Mouse (Mus musculus): Measurements from ENCODE around the gene Frg2f1. TPM values are rescaled to one million over a fixed set of nuclear protein-coding genes. Genes with fewer than 3 reads are reported as not detected.

Frg2f1 gene
- 5.9 TPM for polyA plus RNA-seq (2014; fragmentation: Illumina TruSeq; extraction: RNeasy Lipid Tissue Mini Kit (QIAGEN cat#74804); ENCODE audit: low read depth, low replicate concordance)

GRCm38 (mm10) chr4:119539031-119539824 lies at the start of gene Frg2f1:
Gene Frg2f1 (minus strand): TSS chr4:119539529.

GRCm38 (mm10) chr4:119536615-119537014 lies 2.7 kb downstream of the Frg2f1 start, which contains the start of gene Foxj3:
Gene Foxj3 (plus strand): TSS chr4:119537004.

GRCm38 (mm10) chr4:119492291-119492932 lies 46.9 kb downstream of the Frg2f1 start, which contains the start of gene Rimkla:
Gene Rimkla (minus strand): TSS chr4:119492628.

Other genes with a start within 250 kb of the Frg2f1 start
- 947 TPM for gene Ybx1, start 244.9 kb downstream of the Frg2f1 start, polyA plus RNA-seq (2014; fragmentation: Illumina TruSeq; extraction: RNeasy Lipid Tissue Mini Kit (QIAGEN cat#74804); ENCODE audit: low read depth, low replicate concordance)
- gene Ppih, start 219.0 kb downstream of the Frg2f1 start, polyA plus RNA-seq (2014; fragmentation: Illumina TruSeq; extraction: RNeasy Lipid Tissue Mini Kit (QIAGEN cat#74804); ENCODE audit: low read depth, low replicate concordance), result 13.4 TPM
- gene Ccdc30, start 124.0 kb downstream of the Frg2f1 start, polyA plus RNA-seq (2014; fragmentation: Illumina TruSeq; extraction: RNeasy Lipid Tissue Mini Kit (QIAGEN cat#74804); ENCODE audit: low read depth, low replicate concordance), result not detected
- 9.9 TPM for gene Ppcs, start 117.1 kb downstream of the Frg2f1 start, polyA plus RNA-seq (2014; fragmentation: Illumina TruSeq; extraction: RNeasy Lipid Tissue Mini Kit (QIAGEN cat#74804); ENCODE audit: low read depth, low replicate concordance)
- gene Zmynd12, start 116.7 kb downstream of the Frg2f1 start, polyA plus RNA-seq (2014; fragmentation: Illumina TruSeq; extraction: RNeasy Lipid Tissue Mini Kit (QIAGEN cat#74804); ENCODE audit: low read depth, low replicate concordance), result not detected
- 1.2 TPM for gene Rimkla, start 46.9 kb downstream of the Frg2f1 start, polyA plus RNA-seq (2014; fragmentation: Illumina TruSeq; extraction: RNeasy Lipid Tissue Mini Kit (QIAGEN cat#74804); ENCODE audit: low read depth, low replicate concordance)
- 19.0 TPM for gene Foxj3, start 2.5 kb downstream of the Frg2f1 start, polyA plus RNA-seq (2014; fragmentation: Illumina TruSeq; extraction: RNeasy Lipid Tissue Mini Kit (QIAGEN cat#74804); ENCODE audit: low read depth, low replicate concordance)
- not detected for gene Guca2a, start 98.2 kb upstream of the Frg2f1 start, polyA plus RNA-seq (2014; fragmentation: Illumina TruSeq; extraction: RNeasy Lipid Tissue Mini Kit (QIAGEN cat#74804); ENCODE audit: low read depth, low replicate concordance)
- gene Guca2b, start 119.4 kb upstream of the Frg2f1 start, polyA plus RNA-seq (2014; fragmentation: Illumina TruSeq; extraction: RNeasy Lipid Tissue Mini Kit (QIAGEN cat#74804); ENCODE audit: low read depth, low replicate concordance), result not detected
- gene Hivep3, start 194.3 kb upstream of the Frg2f1 start, polyA plus RNA-seq (2014; fragmentation: Illumina TruSeq; extraction: RNeasy Lipid Tissue Mini Kit (QIAGEN cat#74804); ENCODE audit: low read depth, low replicate concordance), result 6.4 TPM